Mouse (Mus musculus): ENCODE results near the gene Bcam. TPM values are rescaled to one million over a fixed set of nuclear protein-coding genes. Genes with fewer than 3 reads are reported as not detected.

Gene Bcam
- polyA plus RNA-seq, 1 experiment from 2014 or later = 17.5 TPM

- no peaks in the 10 kb centered on the region for H3K9me3 ChIP-seq (ENCODE audit: control insufficient read depth, low read length)
- WGBS = 90% methylated on average over 6 of the region's 6 CpGs
- no peak for DNase-seq (ENCODE audit: low spot score)
- H3K4me1 ChIP-seq (replicated peaks; ENCODE audit: control insufficient read depth, insufficient read depth, low read length) = peaks cover 22% of the 10 kb centered on the region
- ATAC-seq (ENCODE audit: low FRiP score) = no peak
- no peak overlapping the region for H3K27ac ChIP-seq
- no peak overlapping the region for H3K4me2 ChIP-seq (replicated peaks)
- peaks cover 14% of the 10 kb centered on the region for H3K36me3 ChIP-seq (replicated peaks; ENCODE audit: control insufficient read depth, insufficient read depth)
- no peaks in the 10 kb centered on the region for H3K27me3 ChIP-seq (ENCODE audit: control insufficient read depth, insufficient read depth, low read length)
- H3K4me3 ChIP-seq (replicated peaks; ENCODE audit: low read length) = no peak overlapping the region
- no peak overlapping the region for H3K9ac ChIP-seq
These were observed 27.0 kb downstream of the Bcam start for GRCm38 (mm10) chr7:19743791-19744190.

GRCm38 (mm10) chr7:19742468-19742867, 28.3 kb downstream of the Bcam start:
- Histone ChIP-seq H3K4me2 (replicated peaks) (no peak overlapping the region), H3K4me1 (replicated peaks; ENCODE audit: control insufficient read depth, insufficient read depth, low read length) (peaks cover 12% of the 10 kb centered on the region), H3K9ac (no peak overlapping the region), H3K4me3 (replicated peaks; ENCODE audit: low read length) (no peak overlapping the region), H3K27ac (no peak overlapping the region), H3K36me3 (replicated peaks; ENCODE audit: control insufficient read depth, insufficient read depth) (peaks cover 24% of the 10 kb centered on the region), H3K9me3 (ENCODE audit: control insufficient read depth, low read length) (no peaks in the 10 kb centered on the region), H3K27me3 (ENCODE audit: control insufficient read depth, insufficient read depth, low read length) (no peaks in the 10 kb centered on the region)
- no peak for ATAC-seq (ENCODE audit: low FRiP score)
- no peak for DNase-seq (ENCODE audit: low spot score)
- 49% methylated on average over 5 of the region's 5 CpGs for WGBS

- Histone ChIP-seq H3K4me3 (replicated peaks; ENCODE audit: low read length) (no peak overlapping the region), H3K27ac (no peak overlapping the region), H3K9me3 (ENCODE audit: control insufficient read depth, low read length) (no peaks in the 10 kb centered on the region), H3K4me2 (replicated peaks) (no peak overlapping the region), H3K27me3 (ENCODE audit: control insufficient read depth, insufficient read depth, low read length) (no peaks in the 10 kb centered on the region), H3K4me1 (replicated peaks; ENCODE audit: control insufficient read depth, insufficient read depth, low read length) (peaks cover 2% of the 10 kb centered on the region; the same call in 1 of the 2 replicates), H3K36me3 (replicated peaks; ENCODE audit: control insufficient read depth, insufficient read depth) (peaks cover 34% of the 10 kb centered on the region), H3K9ac (no peak overlapping the region)
- 5% methylated on average over 8 of the region's 8 CpGs for WGBS
- DNase-seq (ENCODE audit: low spot score) (no peak), ATAC-seq (ENCODE audit: low FRiP score) (no peak)
These were observed 29.3 kb downstream of the Bcam start for GRCm38 (mm10) chr7:19741329-19742031.

GRCm38 (mm10) chr7:19740269-19740668, 30.5 kb downstream of the Bcam start:
- ATAC-seq (ENCODE audit: low FRiP score) (no peak), DNase-seq (ENCODE audit: low spot score) (no peak)
- no peaks in the 10 kb centered on the region for H3K9me3 ChIP-seq (ENCODE audit: control insufficient read depth, low read length)
- no peak overlapping the region for H3K9ac ChIP-seq
- no peaks in the 10 kb centered on the region; the same call in 1 of the 2 replicates for H3K4me1 ChIP-seq (replicated peaks; ENCODE audit: control insufficient read depth, insufficient read depth, low read length)
- H3K36me3 ChIP-seq (replicated peaks; ENCODE audit: control insufficient read depth, insufficient read depth) = peaks cover 41% of the 10 kb centered on the region
- WGBS = 89% methylated on average over 11 of the region's 11 CpGs
- H3K4me3 ChIP-seq (replicated peaks; ENCODE audit: low read length) = no peak overlapping the region
- no peak overlapping the region for H3K4me2 ChIP-seq (replicated peaks)
- H3K27me3 ChIP-seq (ENCODE audit: control insufficient read depth, insufficient read depth, low read length) = no peaks in the 10 kb centered on the region
- no peak overlapping the region for H3K27ac ChIP-seq

GRCm38 (mm10) chr7:19738771-19739170, 32.0 kb downstream of the Bcam start:
- no peaks in the 10 kb centered on the region for H3K27me3 ChIP-seq (ENCODE audit: control insufficient read depth, insufficient read depth, low read length)
- H3K4me3 ChIP-seq (replicated peaks; ENCODE audit: low read length) = no peak overlapping the region
- H3K4me1 ChIP-seq (replicated peaks; ENCODE audit: control insufficient read depth, insufficient read depth, low read length) = no peaks in the 10 kb centered on the region
- peaks cover 48% of the 10 kb centered on the region for H3K36me3 ChIP-seq (replicated peaks; ENCODE audit: control insufficient read depth, insufficient read depth)
- H3K27ac ChIP-seq = no peak overlapping the region
- H3K9ac ChIP-seq = no peak overlapping the region
- H3K9me3 ChIP-seq (ENCODE audit: control insufficient read depth, low read length) = no peaks in the 10 kb centered on the region
- no peak overlapping the region for H3K4me2 ChIP-seq (replicated peaks)
- ATAC-seq (ENCODE audit: low FRiP score) (no peak), DNase-seq (ENCODE audit: low spot score) (no peak)
- 89% methylated on average over 3 of the region's 3 CpGs for WGBS

- DNase-seq (ENCODE audit: low spot score) (no peak), ATAC-seq (ENCODE audit: low FRiP score) (no peak)
- H3K27ac ChIP-seq = no peak overlapping the region
- H3K27me3 ChIP-seq (ENCODE audit: control insufficient read depth, insufficient read depth, low read length) = no peaks in the 10 kb centered on the region
- 94% methylated on average over 16 of the region's 16 CpGs for WGBS
- no peak overlapping the region for H3K4me2 ChIP-seq (replicated peaks)
- H3K36me3 ChIP-seq (replicated peaks; ENCODE audit: control insufficient read depth, insufficient read depth) = peaks cover 59% of the 10 kb centered on the region
- H3K4me1 ChIP-seq (replicated peaks; ENCODE audit: control insufficient read depth, insufficient read depth, low read length) = no peaks in the 10 kb centered on the region
- H3K9ac ChIP-seq = no peak overlapping the region
- no peak overlapping the region for H3K4me3 ChIP-seq (replicated peaks; ENCODE audit: low read length)
- H3K9me3 ChIP-seq (ENCODE audit: control insufficient read depth, low read length) = no peaks in the 10 kb centered on the region
These were observed 34.3 kb downstream of the Bcam start for GRCm38 (mm10) chr7:19736389-19737057.

GRCm38 (mm10) chr7:19734178-19734666, 36.6 kb downstream of the Bcam start:
- no peak overlapping the region for H3K9ac ChIP-seq
- H3K4me2 ChIP-seq (replicated peaks) = no peak overlapping the region
- no peak overlapping the region for H3K27ac ChIP-seq
- H3K9me3 ChIP-seq (ENCODE audit: control insufficient read depth, low read length) = no peaks in the 10 kb centered on the region
- peaks cover 82% of the 10 kb centered on the region for H3K36me3 ChIP-seq (replicated peaks; ENCODE audit: control insufficient read depth, insufficient read depth)
- DNase-seq (ENCODE audit: low spot score) (no peak), ATAC-seq (ENCODE audit: low FRiP score) (no peak)
- no peaks in the 10 kb centered on the region for H3K4me1 ChIP-seq (replicated peaks; ENCODE audit: control insufficient read depth, insufficient read depth, low read length)
- H3K27me3 ChIP-seq (ENCODE audit: control insufficient read depth, insufficient read depth, low read length) = no peaks in the 10 kb centered on the region
- no peak overlapping the region for H3K4me3 ChIP-seq (replicated peaks; ENCODE audit: low read length)
- WGBS = 84% methylated on average over 10 of the region's 10 CpGs

GRCm38 (mm10) chr7:19726541-19726940, 44.3 kb downstream of the Bcam start:
- ATAC-seq (ENCODE audit: low FRiP score) = no peak
- no peaks in the 10 kb centered on the region for H3K9me3 ChIP-seq (ENCODE audit: control insufficient read depth, low read length)
- 92% methylated on average over 4 of the region's 4 CpGs for WGBS
- DNase-seq (ENCODE audit: low spot score) = no peak
- no peaks in the 10 kb centered on the region for H3K4me1 ChIP-seq (replicated peaks; ENCODE audit: control insufficient read depth, insufficient read depth, low read length)
- H3K4me2 ChIP-seq (replicated peaks) = no peak overlapping the region
- H3K36me3 ChIP-seq (replicated peaks; ENCODE audit: control insufficient read depth, insufficient read depth) = peaks cover 83% of the 10 kb centered on the region
- no peak overlapping the region for H3K9ac ChIP-seq
- H3K27me3 ChIP-seq (ENCODE audit: control insufficient read depth, insufficient read depth, low read length) = no peaks in the 10 kb centered on the region
- H3K27ac ChIP-seq = no peak overlapping the region
- no peak overlapping the region for H3K4me3 ChIP-seq (replicated peaks; ENCODE audit: low read length)

- Histone ChIP-seq H3K9ac (no peak overlapping the region), H3K4me1 (replicated peaks; ENCODE audit: control insufficient read depth, insufficient read depth, low read length) (no peaks in the 10 kb centered on the region), H3K4me3 (replicated peaks; ENCODE audit: low read length) (no peak overlapping the region), H3K36me3 (replicated peaks; ENCODE audit: control insufficient read depth, insufficient read depth) (peaks cover 60% of the 10 kb centered on the region), H3K27me3 (ENCODE audit: control insufficient read depth, insufficient read depth, low read length) (no peaks in the 10 kb centered on the region), H3K4me2 (replicated peaks) (no peak overlapping the region), H3K9me3 (ENCODE audit: control insufficient read depth, low read length) (peaks cover 9% of the 10 kb centered on the region; the same call in 1 of the 2 replicates), H3K27ac (no peak overlapping the region)
- ATAC-seq (ENCODE audit: low FRiP score) (no peak), DNase-seq (ENCODE audit: low spot score) (no peak)
- WGBS = 93% methylated on average over 12 of the region's 12 CpGs
These were observed 46.6 kb downstream of the Bcam start for GRCm38 (mm10) chr7:19724167-19724566.

All from hindbrain, embryonic 14.5 days (tissue).